In genomic region chr14:31000356-31000755, GRCm38 (mm10) we compare ENCODE assay signal across 10 mouse cellular contexts. TPM values are rescaled to one million over a fixed set of nuclear protein-coding genes. Genes with fewer than 3 reads are reported as not detected.
DNase-seq lines count a peak whose midpoint lies in the region; ATAC-seq and TF ChIP-seq lines count a peak whose summit lies in the region.
"Had no signal": no experiment of that assay in that cellular context is flagged by ENCODE, and none has a peak within 500 bp of the region (broad histone marks: within the 10 kb centered on the region; RNA-seq: fewer than 3 reads in every experiment).

No protein-coding gene starts in this region.

- no peak overlapping the region for H3K27ac ChIP-seq in liver, adult 2 months (replicated peaks; ENCODE audit: insufficient read depth, low read depth, low read length)
- no peak overlapping the region for H3K27ac ChIP-seq in embryonic facial prominence, embryonic 13.5 days
- no peak overlapping the region for H3K27ac ChIP-seq in intestine, postnatal 0 days (ENCODE audit: low read depth, low read length)
- H3K27ac ChIP-seq in neural tube, embryonic 14.5 days (ENCODE audit: low read depth, low read length): no peak overlapping the region

- no peaks in the 10 kb centered on the region; the same call in 1 of the 2 replicates for H3K4me1 ChIP-seq in liver, adult 2 months (ENCODE audit: control insufficient read depth, insufficient read depth, low read length)
- H3K4me1 ChIP-seq in embryonic facial prominence, embryonic 13.5 days: peaks cover 17% of the 10 kb centered on the region
- no peaks in the 10 kb centered on the region for H3K4me1 ChIP-seq in intestine, postnatal 0 days (replicated peaks; ENCODE audit: control insufficient read depth, insufficient read depth, low read length)
- peaks cover 13% of the 10 kb centered on the region for H3K4me1 ChIP-seq in neural tube, embryonic 14.5 days (ENCODE audit: control insufficient read depth, insufficient read depth, low read length)

- 32% methylated on average over 10 of the region's 10 CpGs for WGBS in liver, adult 2 months
- 61% methylated on average over 10 of the region's 10 CpGs for WGBS in embryonic facial prominence, embryonic 13.5 days
- WGBS in intestine, postnatal 0 days: 46% methylated on average over 10 of the region's 10 CpGs
- WGBS in neural tube, embryonic 14.5 days: 68% methylated on average over 10 of the region's 10 CpGs

- no peak for TF ChIP-seq CTCF in liver, adult 2 months (IDR thresholded peaks at IDR 0.05; ENCODE audit: low read depth, low read length)
- TF ChIP-seq CTCF in intestine, postnatal 0 days (IDR thresholded peaks at IDR 0.05; ENCODE audit: low read depth): no peak

- no peak for TF ChIP-seq POLR2A in liver, adult 2 months (IDR thresholded peaks at IDR 0.05; ENCODE audit: extremely low read depth, insufficient read depth, low read length)

- no peak for ATAC-seq in embryonic facial prominence, embryonic 13.5 days (ENCODE audit: insufficient number of reproducible peaks, insufficient read depth, low FRiP score, low TSS enrichment, low read depth)
- ATAC-seq in intestine, postnatal 0 days: no peak
- no peak for ATAC-seq in neural tube, embryonic 14.5 days (ENCODE audit: low read depth)
- no peak for ATAC-seq in CD4-positive, CD25-positive, alpha-beta regulatory T cell, adult 4 months

- H3K4me2 ChIP-seq in embryonic facial prominence, embryonic 13.5 days: peak overlapping the region; percentile 76
- peak overlapping the region; percentile 74 for H3K4me2 ChIP-seq in intestine, postnatal 0 days (replicated peaks; ENCODE audit: low read depth)
- H3K4me2 ChIP-seq in neural tube, embryonic 14.5 days (ENCODE audit: low read depth, low read length): peak overlapping the region; percentile 54

- no peaks in the 10 kb centered on the region for H3K9me3 ChIP-seq in embryonic facial prominence, embryonic 13.5 days
- no peaks in the 10 kb centered on the region for H3K9me3 ChIP-seq in intestine, postnatal 0 days (ENCODE audit: control insufficient read depth)
- H3K9me3 ChIP-seq in neural tube, embryonic 14.5 days (ENCODE audit: control insufficient read depth, low read length): no peaks in the 10 kb centered on the region

- H3K9ac ChIP-seq in liver, adult 2 months (ENCODE audit: low read depth, low read length): peak overlapping the region; percentile 95
- H3K9ac ChIP-seq in embryonic facial prominence, embryonic 13.5 days: peak overlapping the region; percentile 95
- H3K9ac ChIP-seq in intestine, postnatal 0 days (ENCODE audit: low read depth, low read length): peak overlapping the region; percentile 90
- peak overlapping the region; percentile 86 for H3K9ac ChIP-seq in neural tube, embryonic 14.5 days (replicated peaks; ENCODE audit: low read depth, low read length)

- no peaks in the 10 kb centered on the region for H3K27me3 ChIP-seq in liver, adult 2 months (ENCODE audit: control insufficient read depth, insufficient read depth, low read length)
- no peaks in the 10 kb centered on the region for H3K27me3 ChIP-seq in embryonic facial prominence, embryonic 13.5 days
- H3K27me3 ChIP-seq in intestine, postnatal 0 days (replicated peaks; ENCODE audit: control insufficient read depth, insufficient read depth, low read length): no peaks in the 10 kb centered on the region
- no peaks in the 10 kb centered on the region for H3K27me3 ChIP-seq in neural tube, embryonic 14.5 days (ENCODE audit: control insufficient read depth, insufficient read depth, low read length)

- H3K4me3 ChIP-seq in liver, adult 2 months (ENCODE audit: insufficient read depth, low read depth, low read length): peak overlapping the region; percentile 99; the same call in 1 of the 2 replicates
- H3K4me3 ChIP-seq in embryonic facial prominence, embryonic 13.5 days: peak overlapping the region; percentile 95
- peak overlapping the region; percentile 96 for H3K4me3 ChIP-seq in intestine, postnatal 0 days (ENCODE audit: low read depth, low read length)
- H3K4me3 ChIP-seq in neural tube, embryonic 14.5 days (ENCODE audit: low read depth, low read length): peak overlapping the region; percentile 94

- peaks cover 3% of the 10 kb centered on the region; the same call in 1 of the 2 replicates for H3K79me2 ChIP-seq in liver, adult 2 months (ENCODE audit: control insufficient read depth, insufficient read depth, low read length)

- peaks cover 3% of the 10 kb centered on the region; the same call in 1 of the 2 replicates for H3K36me3 ChIP-seq in liver, adult 2 months (ENCODE audit: control insufficient read depth, insufficient read depth, low read length)
- peaks cover 24% of the 10 kb centered on the region for H3K36me3 ChIP-seq in embryonic facial prominence, embryonic 13.5 days
- peaks cover 11% of the 10 kb centered on the region for H3K36me3 ChIP-seq in intestine, postnatal 0 days (ENCODE audit: control insufficient read depth, insufficient read depth)
- H3K36me3 ChIP-seq in neural tube, embryonic 14.5 days (ENCODE audit: control insufficient read depth, insufficient read depth, low read length): peaks cover 3% of the 10 kb centered on the region

- no peak for DNase-seq in liver, adult 2 months (ENCODE audit: extremely low read depth, low read depth, low spot score)
- DNase-seq in liver: no peak
- no peak for DNase-seq in frontal cortex, postnatal 14 days (ENCODE audit: low spot score in 2 of 2)
- no peak for DNase-seq in T-cell, adult 2 months (ENCODE audit: low spot score)
- DNase-seq: kidney, postnatal 4 days; right cerebral cortex, postnatal 25 days had no signal

RNA-seq across cellular contexts. Expression of gene Glt8d1, which starts 0.8 kb away (rescaled TPM):
- total RNA-seq in liver, adult 2 months (2014; rRNA removed): 8.8 and 10.2 TPM in 2 replicates
- 3.1 and 5.4 TPM in 2 replicates for polyA plus RNA-seq in liver, adult 2 months (2012; rRNA removed)
- polyA plus RNA-seq in embryonic facial prominence, embryonic 13.5 days (2015; fragmentation: Nextera tagmentation; extraction: Ambion mirVana): 65.2 and 69.2 TPM in 2 replicates
- 18.2 and 21.6 TPM in 2 replicates for polyA plus RNA-seq in intestine, postnatal 0 days (2015; fragmentation: Nextera tagmentation; extraction: Ambion mirVana)
- polyA plus RNA-seq in neural tube, embryonic 14.5 days (2014; fragmentation: Nextera tagmentation; extraction: Ambion mirVana): 64.9 and 67.5 TPM in 2 replicates
- polyA plus RNA-seq in CD4-positive, CD25-positive, alpha-beta regulatory T cell, adult 4 months (2017; shearing (Covaris generic)): 10 to 100 TPM; 10.1 to 10.4 TPM

RNA-seq across cellular contexts. Expression of gene Spcs1, which starts 1.1 kb away (rescaled TPM):
- total RNA-seq in liver, adult 2 months (2014; rRNA removed): 158 and 183 TPM in 2 replicates
- polyA plus RNA-seq in liver, adult 2 months (2012; rRNA removed): 101 and 128 TPM in 2 replicates
- 409 and 417 TPM in 2 replicates for polyA plus RNA-seq in embryonic facial prominence, embryonic 13.5 days (2015; fragmentation: Nextera tagmentation; extraction: Ambion mirVana)
- 434 and 465 TPM in 2 replicates for polyA plus RNA-seq in intestine, postnatal 0 days (2015; fragmentation: Nextera tagmentation; extraction: Ambion mirVana)
- 336 TPM in 2 replicates for polyA plus RNA-seq in neural tube, embryonic 14.5 days (2014; fragmentation: Nextera tagmentation; extraction: Ambion mirVana)
- polyA plus RNA-seq in CD4-positive, CD25-positive, alpha-beta regulatory T cell, adult 4 months (2017; shearing (Covaris generic)): 100 to 1,000 TPM; 278 to 298 TPM

RNA-seq across cellular contexts. Expression of gene Pbrm1, which starts 18.6 kb away (rescaled TPM):
- total RNA-seq in liver, adult 2 months (2014; rRNA removed): 26.3 and 28.7 TPM in 2 replicates
- polyA plus RNA-seq in liver, adult 2 months (2012; rRNA removed): 6.1 and 6.3 TPM in 2 replicates
- polyA plus RNA-seq in embryonic facial prominence, embryonic 13.5 days (2015; fragmentation: Nextera tagmentation; extraction: Ambion mirVana): 138 and 145 TPM in 2 replicates
- polyA plus RNA-seq in intestine, postnatal 0 days (2015; fragmentation: Nextera tagmentation; extraction: Ambion mirVana): 33.1 and 39.8 TPM in 2 replicates
- 94.3 and 104 TPM in 2 replicates for polyA plus RNA-seq in neural tube, embryonic 14.5 days (2014; fragmentation: Nextera tagmentation; extraction: Ambion mirVana)
- 10 to 100 TPM; 40.1 to 46.0 TPM for polyA plus RNA-seq in CD4-positive, CD25-positive, alpha-beta regulatory T cell, adult 4 months (2017; shearing (Covaris generic))

RNA-seq across cellular contexts. Expression of gene Gnl3, which starts 18.6 kb away (rescaled TPM):
- 16.3 and 21.1 TPM in 2 replicates for total RNA-seq in liver, adult 2 months (2014; rRNA removed)
- polyA plus RNA-seq in liver, adult 2 months (2012; rRNA removed): 8.3 and 18.2 TPM in 2 replicates
- 125 and 128 TPM in 2 replicates for polyA plus RNA-seq in embryonic facial prominence, embryonic 13.5 days (2015; fragmentation: Nextera tagmentation; extraction: Ambion mirVana)
- polyA plus RNA-seq in intestine, postnatal 0 days (2015; fragmentation: Nextera tagmentation; extraction: Ambion mirVana): 53.5 and 59.6 TPM in 2 replicates
- 53.3 and 58.1 TPM in 2 replicates for polyA plus RNA-seq in neural tube, embryonic 14.5 days (2014; fragmentation: Nextera tagmentation; extraction: Ambion mirVana)
- 10 to 100 TPM; 77.0 to 78.1 TPM for polyA plus RNA-seq in CD4-positive, CD25-positive, alpha-beta regulatory T cell, adult 4 months (2017; shearing (Covaris generic))

RNA-seq across cellular contexts. Expression of gene Nek4, which starts 49.2 kb away (rescaled TPM):
- 6.7 and 7.5 TPM in 2 replicates for total RNA-seq in liver, adult 2 months (2014; rRNA removed)
- polyA plus RNA-seq in liver, adult 2 months (2012; rRNA removed): 2.9 and 3.1 TPM in 2 replicates
- 15.3 TPM in 2 replicates for polyA plus RNA-seq in embryonic facial prominence, embryonic 13.5 days (2015; fragmentation: Nextera tagmentation; extraction: Ambion mirVana)
- polyA plus RNA-seq in intestine, postnatal 0 days (2015; fragmentation: Nextera tagmentation; extraction: Ambion mirVana): 2.9 and 3.0 TPM in 2 replicates
- 15.7 and 17.0 TPM in 2 replicates for polyA plus RNA-seq in neural tube, embryonic 14.5 days (2014; fragmentation: Nextera tagmentation; extraction: Ambion mirVana)
- polyA plus RNA-seq in CD4-positive, CD25-positive, alpha-beta regulatory T cell, adult 4 months (2017; shearing (Covaris generic)): 1 to 10 TPM; 5.9 to 6.0 TPM
